8 mouse cellular contexts compared by ENCODE assay signal in genomic region chr9:36821644-36822000, GRCm38 (mm10). TPM values are rescaled to one million over a fixed set of nuclear protein-coding genes. Genes with fewer than 3 reads are reported as not detected.
DNase-seq lines count a peak whose midpoint lies in the region; ATAC-seq and TF ChIP-seq lines count a peak whose summit lies in the region.

Gene Fez1, plus strand, starts transcription at chr9:36821864.

- H3K4me1 ChIP-seq in lung, embryonic 14.5 days (ENCODE audit: insufficient read depth): 0 out of 2 replicates have a peak, but pooled peaks cover 6% of the 10 kb centered on the region

- H3K4me3 ChIP-seq in lung, embryonic 14.5 days (ENCODE audit: low read depth, low read length): no peak within 1 kb of the TSS

- H3K36me3 ChIP-seq in lung, embryonic 14.5 days (ENCODE audit: insufficient read depth): no peaks in the 10 kb centered on the region

- peak within 1 kb of the TSS; percentile 44 for H3K4me2 ChIP-seq in lung, embryonic 14.5 days

- peak; percentile 90 for ATAC-seq in lung, embryonic 14.5 days (ENCODE audit: insufficient read depth)

- intact Hi-C loops in left cerebral cortex, postnatal 10 days (cut with DNase I): no loop called here
- intact Hi-C loops in gastrocnemius, postnatal 14 days (cut with DNase I; ENCODE audit: low total_unique reads): no loop called here

- TF ChIP-seq CTCF in lung, embryonic 14.5 days (IDR thresholded peaks at IDR 0.05; ENCODE audit: low read depth): no peak

- 2% methylated on average over 8 of the region's 8 CpGs for WGBS in lung, embryonic 14.5 days

- H3K27ac ChIP-seq in lung, embryonic 14.5 days (ENCODE audit: low read depth): no peak within 1 kb of the TSS

- H3K9me3 ChIP-seq in lung, embryonic 14.5 days (ENCODE audit: low read depth, low read length): no peaks in the 10 kb centered on the region

- H3K9ac ChIP-seq in lung, embryonic 14.5 days: no peak within 1 kb of the TSS

- DNase-seq in lung, embryonic 14.5 days: peak; percentile 80
- DNase-seq in lung, postnatal 25 days (ENCODE audit: low spot score): no peak
- peak; percentile 72 to 83 for DNase-seq in cerebellum, postnatal 25 days
- peak; percentile 63 to 78 for DNase-seq in frontal cortex, postnatal 25 days (ENCODE audit: low spot score in 2 of 2)
- DNase-seq in left cerebral cortex, postnatal 10 days (ENCODE audit: extremely low spot score in 1 of 2, low spot score in 2 of 2): peak; percentile 89 to 96
- peak; percentile 77 for DNase-seq in retina, embryonic 14.5 days (ENCODE audit: low spot score)
- DNase-seq in gastrocnemius, postnatal 14 days: no peak
- no peak for DNase-seq in spleen, adult 18-20 months

- H3K27me3 ChIP-seq in lung, embryonic 14.5 days (ENCODE audit: insufficient read depth, low read length): no peaks in the 10 kb centered on the region

RNA-seq across cellular contexts. Expression of gene Fez1, which starts in this region (rescaled TPM):
- 3.3 and 3.4 TPM in 2 replicates for polyA plus RNA-seq in lung, embryonic 14.5 days (2014; fragmentation: Nextera tagmentation; extraction: Ambion mirVana)
- 100 to 1,000 TPM; 375 to 377 TPM for total RNA-seq in left cerebral cortex, postnatal 10 days (2021)
- 1 to 10 TPM; 2.3 to 3.7 TPM for total RNA-seq in gastrocnemius, postnatal 14 days (2021)

Comparison
In these comparisons a context has a peak if more than half of its experiments do, and no peak if none do; other contexts are left out.
1. RNA of gene Fez1 (total RNA-seq): 375 to 377 TPM in left cerebral cortex, postnatal 10 days; 2.3 to 3.7 TPM in gastrocnemius, postnatal 14 days; every median in the first group is over 10 times any median in the second.
2. DNase-seq: peak in lung, embryonic 14.5 days (single experiment), cerebellum, postnatal 25 days (2 of 2), frontal cortex, postnatal 25 days (2 of 2), left cerebral cortex, postnatal 10 days (2 of 2) and retina, embryonic 14.5 days (single experiment); none in lung, postnatal 25 days (single experiment), gastrocnemius, postnatal 14 days (single experiment) and spleen, adult 18-20 months (0 of 2).